Mouse (Mus musculus): ENCODE measurements at regions not wholly inside any gene's neighbourhood (a gene's known extent, or its start where the extent isn't known, plus 50 kb on each side); places are given as distances from the start of the nearest gene placed in this dataset.

DNA sequence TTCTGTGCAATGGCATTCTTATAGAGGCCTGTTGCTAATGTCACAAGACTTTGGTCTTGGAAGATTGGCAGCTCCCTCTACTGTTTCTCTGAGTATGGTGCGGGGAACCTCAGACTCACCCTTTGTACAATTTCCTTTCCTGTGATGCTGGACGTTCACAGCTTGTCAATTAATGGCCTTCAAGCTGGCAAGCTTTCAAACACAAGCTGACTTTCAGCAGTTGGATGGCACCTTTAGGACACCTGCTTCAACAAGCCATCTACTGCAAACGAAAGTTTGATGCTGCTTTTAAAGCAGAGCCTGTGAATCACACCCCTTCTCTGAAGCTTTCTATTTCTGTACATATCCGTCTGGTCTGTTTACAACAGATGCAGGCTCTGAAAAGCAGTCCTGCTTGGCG, 841.0 kb upstream of the Ptprd start:
- Histone ChIP-seq H3K9me3 (ENCODE audit: control insufficient read depth, low read length) (no peaks in the 10 kb centered on the region), H3K27me3 (ENCODE audit: control insufficient read depth, insufficient read depth, low read length) (no peaks in the 10 kb centered on the region), H3K27ac (ENCODE audit: low read depth, low read length) (no peak overlapping the region), H3K4me1 (ENCODE audit: control insufficient read depth, insufficient read depth, low read length) (no peaks in the 10 kb centered on the region), H3K9ac (ENCODE audit: low read length) (no peak overlapping the region), H3K4me3 (ENCODE audit: low read depth, low read length) (no peak overlapping the region), H3K4me2 (no peak overlapping the region), H3K36me3 (ENCODE audit: control insufficient read depth, insufficient read depth, low read length) (no peaks in the 10 kb centered on the region)
- no peak for DNase-seq (ENCODE audit: low spot score, missing footprints)
- WGBS: 64% methylated on average over 5 of the region's 5 CpGs
- ATAC-seq (ENCODE audit: low FRiP score): peak; percentile 57; the same call in 1 of the 2 replicates

Data from midbrain, embryonic 11.5 days (tissue).